Mouse (Mus musculus) CH12F3 (cell line): ENCODE data around the gene Mdk.

Experiments
- in situ Hi-C: fragments of 300-500 bp; cut with MboI; formaldehyde crosslinking; loops from 2 replicates; pipeline ENCODE4 v1.14.3; 2020; ENCODE audit warnings: low sequenced_read_pairs

Gene Mdk

DNA sequence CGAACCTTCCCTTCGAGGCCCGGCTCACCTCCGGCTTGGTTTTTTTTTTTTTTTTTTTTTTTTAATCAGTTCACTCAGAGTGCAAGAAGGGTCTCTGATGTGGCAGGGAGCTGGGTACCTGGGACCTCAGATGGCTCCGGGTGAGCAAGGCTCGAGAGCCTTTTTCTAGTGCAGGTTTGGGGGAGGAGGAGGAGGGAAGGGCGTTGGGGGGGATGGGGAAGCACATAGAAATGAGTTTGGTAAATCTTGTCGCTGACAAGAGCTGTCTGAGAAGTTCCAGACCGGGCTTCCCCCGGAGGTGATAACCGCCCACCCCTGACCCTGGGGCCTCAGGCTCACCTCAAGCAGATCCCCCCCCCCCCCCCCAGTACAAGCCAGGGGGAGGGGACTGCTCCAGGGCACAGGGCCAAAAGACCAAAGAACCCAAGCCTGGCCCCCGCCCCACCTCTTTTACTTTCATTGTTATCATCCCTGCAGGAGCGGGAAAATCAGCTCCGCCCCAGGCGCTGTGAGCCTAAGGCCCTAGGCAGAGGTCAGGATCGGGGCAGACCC, at the start of gene Mdk:
Gene Mdk (minus strand): TSS at position 138 of the 552 bp plus-strand sequence.
- in situ Hi-C loops, result no loop called here

DNA sequence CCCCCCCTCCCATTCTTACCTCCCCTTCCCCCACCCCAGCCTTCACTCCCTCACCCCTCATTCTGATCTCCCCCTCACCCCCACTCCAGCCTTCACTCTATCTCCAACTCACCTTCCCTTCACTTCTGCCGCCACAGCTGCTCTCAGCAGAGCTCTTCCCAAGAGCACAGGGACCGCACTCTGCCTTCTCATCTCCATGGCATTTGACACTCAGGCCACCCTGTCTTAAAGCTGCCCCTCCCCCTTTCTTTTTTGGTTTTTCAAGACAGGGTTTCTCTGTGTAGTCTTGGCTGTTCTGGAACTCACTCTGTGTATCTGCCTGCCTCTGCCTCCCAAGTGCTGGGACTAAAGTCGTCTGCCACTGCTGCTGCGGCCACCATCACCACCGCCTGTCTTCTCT, 48.7 kb upstream of the Mdk start:
- in situ Hi-C loops, result no loop called here

DNA sequence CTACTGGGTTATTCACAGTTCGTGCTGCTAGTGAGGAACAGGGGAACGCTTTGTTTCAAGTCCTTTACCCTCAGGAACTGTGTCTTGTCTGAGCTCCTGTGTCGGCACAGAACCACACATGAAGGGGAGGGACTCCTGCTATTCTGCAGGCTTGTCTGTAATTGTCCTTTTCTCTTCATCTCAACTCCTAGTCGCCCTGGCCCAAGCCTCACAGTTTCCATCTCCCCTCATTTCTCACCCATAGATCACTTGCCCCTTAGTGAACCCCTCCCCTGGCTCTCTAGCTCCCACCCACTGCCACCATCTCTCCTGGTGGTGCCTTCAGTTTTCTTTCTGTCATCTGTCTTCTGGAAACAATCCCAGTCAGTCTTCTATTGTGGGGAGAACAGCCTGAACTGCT, 48.1 kb upstream of the Mdk start:
- in situ Hi-C loops, result no loop called here

DNA sequence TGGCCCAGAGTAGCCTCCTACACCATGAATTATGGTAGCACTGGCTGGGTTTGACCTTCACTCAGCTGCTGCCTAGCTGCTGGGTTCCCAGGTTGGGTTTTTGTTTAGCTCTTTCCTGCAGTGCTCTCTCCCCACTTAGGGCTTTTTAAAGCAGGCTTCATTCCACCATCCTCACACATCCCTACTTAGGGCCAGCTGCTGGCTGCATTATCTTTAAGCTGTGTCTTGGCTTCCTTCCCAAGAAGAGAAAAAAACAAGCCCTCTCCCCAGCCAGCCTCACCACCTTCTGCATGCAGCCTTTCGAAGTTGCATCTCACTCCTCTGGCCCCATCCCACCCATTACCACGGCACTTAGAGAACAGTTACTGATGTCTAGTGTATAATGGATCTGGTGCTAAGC, 46.5 kb upstream of the Mdk start:
- in situ Hi-C loops, result no loop called here

DNA sequence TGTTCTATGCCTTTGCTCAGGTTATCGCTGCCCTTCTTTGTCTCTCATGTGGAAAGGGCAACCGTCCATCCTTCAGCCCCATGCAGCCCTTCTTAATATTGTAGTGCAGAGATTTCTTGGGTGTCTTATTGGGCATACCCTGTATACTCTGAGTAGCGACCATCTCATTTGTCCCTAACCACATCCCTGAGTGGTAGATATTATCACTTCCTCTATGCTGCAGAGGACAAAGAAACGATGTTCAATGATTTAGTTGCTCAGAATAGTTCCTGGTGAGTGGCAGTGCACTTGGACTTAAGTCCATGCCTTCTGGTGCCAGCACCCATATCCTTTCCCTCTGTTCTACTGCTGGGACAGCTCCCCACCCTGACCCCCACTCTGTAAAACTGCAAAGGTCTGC, 45.9 kb upstream of the Mdk start:
- in situ Hi-C loops, result no loop called here

DNA sequence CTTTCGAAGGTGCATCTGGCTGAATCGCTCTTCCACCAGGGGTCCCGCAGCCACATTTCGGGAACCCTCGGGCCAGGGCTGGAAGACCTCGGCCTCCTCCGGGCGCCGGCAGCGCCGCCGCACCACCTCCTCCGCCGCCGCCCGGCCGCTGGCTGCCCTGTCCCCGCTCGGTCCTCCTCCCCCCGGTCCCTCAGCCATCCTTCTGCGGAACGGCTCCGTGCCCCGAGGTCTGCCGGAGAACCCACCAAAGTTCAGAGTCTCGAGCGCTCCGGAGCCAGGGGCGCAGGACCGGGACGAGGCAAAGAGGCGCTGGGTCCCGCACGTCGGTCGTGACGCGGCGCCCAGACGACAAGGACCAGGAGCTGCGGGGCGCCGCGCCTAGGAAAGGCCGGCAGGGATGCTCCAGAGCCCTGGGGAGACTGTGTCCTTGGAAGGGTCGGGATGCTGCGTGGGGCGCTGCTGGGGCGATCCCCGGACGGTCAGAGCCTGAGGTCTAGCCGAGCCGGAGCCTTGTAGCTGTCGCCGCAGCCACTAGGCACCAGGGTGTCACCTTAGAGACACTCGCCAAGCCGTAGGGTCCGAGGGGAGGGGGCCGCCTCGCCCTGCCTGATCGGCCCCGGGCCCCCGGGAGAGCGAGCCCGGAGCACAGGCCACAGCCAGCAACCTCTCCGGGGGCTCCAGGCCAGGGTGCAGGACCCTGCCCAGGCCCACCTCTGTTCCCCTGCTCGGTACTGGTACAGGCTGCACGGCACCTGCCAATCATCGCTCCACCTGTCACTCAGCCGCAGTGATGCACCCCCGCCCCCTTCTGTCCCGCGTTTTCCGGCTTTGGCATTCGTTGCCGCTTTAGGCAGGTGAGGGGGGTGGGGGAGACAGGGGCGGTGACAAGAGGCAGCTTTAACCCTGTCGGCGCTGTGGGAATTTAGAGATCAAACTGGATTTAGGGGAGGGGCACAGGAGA, 43.8 kb upstream of the Mdk start, which contains the start of gene Dgkz:
Gene Dgkz (minus strand): TSS at position 284 of the 961 bp plus-strand sequence.
- in situ Hi-C loops, result no loop called here

DNA sequence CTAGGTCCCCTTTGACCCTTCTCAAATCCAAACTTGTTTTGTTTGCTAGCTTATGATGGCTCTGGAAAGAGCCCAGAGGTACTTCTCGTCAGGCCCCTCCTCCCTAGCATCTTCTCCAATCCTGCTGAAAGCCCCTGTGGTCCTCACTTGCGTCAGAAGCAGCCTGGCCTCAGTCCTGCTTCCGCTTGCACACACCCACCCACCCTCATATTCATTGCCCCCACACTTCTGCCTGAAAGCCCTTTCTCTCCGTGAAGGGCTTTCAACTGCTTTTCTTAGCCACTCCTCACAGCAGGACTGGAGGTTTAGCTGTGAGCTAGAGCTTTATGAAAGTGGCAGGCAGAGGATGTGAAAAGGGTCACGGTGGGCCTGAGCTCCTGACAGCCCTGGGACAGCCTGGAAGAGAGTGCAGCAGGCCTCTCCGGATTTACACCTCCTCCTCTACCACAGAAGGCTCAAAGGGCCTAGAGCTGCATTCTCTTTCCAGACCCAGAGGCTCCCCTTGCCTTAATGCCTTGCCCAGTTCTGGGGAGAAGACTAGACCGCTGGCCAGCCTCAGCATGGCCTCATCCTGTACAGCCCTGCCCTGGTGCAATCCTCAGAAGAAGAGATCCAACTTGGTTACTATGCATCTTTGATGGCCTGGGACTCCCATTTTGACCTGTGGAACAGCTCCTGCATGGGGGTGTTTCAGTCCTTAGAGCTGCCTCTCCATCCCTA, 41.5 kb upstream of the Mdk start:
- in situ Hi-C loops, result no loop called here

DNA sequence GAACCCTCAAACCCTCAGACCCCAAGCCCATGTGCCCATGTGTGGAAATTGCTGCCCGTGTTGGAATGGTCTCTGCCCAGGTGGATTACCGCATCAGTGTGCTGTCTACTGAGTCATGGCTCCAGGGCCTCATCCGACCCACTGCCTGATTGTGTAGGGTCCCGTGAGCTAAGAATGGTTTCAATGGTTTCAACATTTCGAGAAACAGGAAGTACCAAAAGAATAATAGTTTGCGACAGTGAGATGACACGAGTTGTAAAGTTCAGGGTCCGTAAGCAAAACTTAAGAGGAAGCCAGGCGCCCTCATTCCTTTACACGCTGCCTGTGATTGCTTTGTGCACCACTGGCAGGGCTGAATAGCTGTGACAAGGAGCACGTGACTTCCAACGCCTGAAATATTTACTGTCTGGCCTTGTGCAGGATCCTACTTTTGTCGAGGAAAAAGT, 40.0 kb upstream of the Mdk start:
- in situ Hi-C loops, result no loop called here

DNA sequence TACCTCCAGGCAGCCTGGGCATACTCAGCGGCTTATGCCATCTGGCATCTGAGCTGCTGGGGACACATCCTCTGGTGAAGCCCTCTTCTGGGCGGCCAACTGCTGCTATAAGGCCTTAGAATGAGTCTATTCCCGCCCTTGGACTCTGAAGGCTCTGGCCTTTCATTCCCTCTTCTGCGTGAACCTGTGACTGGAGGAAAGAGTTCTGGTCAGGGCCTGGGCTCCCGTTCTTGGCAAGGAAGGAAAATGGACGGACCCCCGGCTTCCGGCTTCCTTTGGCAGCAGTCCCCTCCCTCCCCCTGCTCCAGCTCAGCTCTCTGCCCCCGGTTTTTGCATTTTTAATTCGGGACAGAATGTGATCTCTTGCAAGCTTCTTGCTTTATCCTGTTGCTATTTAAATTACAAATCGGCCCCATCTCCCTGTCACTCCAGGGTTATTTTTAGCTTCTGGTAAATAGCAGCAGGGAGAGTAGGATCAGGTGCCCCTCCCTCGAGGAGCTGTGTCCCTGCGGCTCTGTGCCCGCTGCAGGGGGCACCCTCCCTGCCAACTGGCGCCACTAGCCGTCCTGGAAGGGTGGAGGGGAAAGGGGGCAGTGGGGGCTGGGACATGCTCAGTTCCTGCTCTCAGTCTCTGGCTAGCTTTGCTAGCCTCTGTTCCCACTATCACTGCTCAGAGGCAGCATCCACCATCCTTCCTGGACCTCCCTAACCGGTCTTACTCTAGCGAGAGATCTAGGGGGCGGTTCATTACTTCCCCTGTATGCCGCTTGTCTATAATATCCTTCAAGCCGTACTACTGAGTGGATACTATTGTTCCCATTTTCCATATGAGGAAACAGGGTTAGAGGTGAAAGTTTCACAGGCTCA, 39.4 kb upstream of the Mdk start:
- in situ Hi-C loops, result no loop called here

DNA sequence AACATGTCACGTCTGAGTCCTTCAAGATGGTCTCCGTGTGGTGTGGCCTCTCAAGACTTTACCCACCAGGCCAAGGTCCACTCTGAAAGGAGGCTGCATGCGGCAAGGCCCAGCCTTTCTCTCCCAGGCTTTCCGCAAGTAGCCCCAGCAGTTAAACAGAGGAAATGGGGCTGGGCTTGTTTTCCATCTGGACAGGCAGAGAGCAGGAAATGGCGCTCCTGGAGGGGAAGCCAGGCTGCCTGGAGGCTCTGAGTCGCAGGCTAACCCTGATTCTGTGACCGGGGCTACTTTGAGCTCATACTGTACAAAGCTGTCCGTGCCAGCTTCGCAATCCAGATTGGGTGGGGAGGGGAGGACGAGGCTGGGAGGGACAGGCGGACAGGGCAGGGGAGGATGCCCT, 35.9 kb upstream of the Mdk start:
- in situ Hi-C loops, result no loop called here

DNA sequence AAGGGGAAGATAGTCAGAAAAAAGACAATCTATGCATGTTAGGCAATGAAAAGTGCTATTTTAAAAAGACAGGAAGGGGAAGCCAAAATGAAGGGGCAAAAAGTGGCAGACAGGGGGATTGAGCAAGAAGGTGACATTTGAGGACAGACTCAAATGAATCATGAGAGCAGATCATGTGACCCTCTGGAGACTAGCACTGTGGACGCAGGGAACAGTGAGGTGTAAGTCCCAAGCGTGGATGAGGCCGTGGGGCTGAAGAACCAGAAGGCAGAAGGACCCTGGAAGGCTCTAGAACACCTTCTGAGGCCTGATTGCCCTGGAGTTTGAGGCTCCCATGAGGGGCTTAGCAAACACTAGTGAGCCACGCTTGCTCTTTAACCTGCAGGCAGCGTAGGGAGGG, 34.3 kb upstream of the Mdk start:
- in situ Hi-C loops, result no loop called here

DNA sequence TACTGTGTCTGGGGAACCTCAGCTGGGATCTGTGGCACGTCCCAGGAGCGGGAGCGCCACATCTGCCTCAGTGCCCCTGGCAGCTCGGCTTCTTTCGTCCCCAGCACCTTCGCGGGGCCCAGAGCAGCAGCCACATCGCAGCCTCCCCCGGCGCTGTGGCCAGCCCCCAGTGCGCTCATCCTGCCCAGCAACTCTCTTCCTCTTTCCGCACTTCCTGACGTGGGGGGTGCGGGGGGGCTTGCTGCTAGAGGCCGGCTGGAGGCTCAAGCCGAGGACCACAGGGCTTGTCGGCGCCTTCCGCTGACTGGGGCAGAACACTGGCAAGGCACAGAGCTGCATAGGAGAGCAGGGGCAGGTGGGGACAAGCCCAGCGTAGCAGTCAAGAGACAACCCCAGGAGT, 33.3 kb upstream of the Mdk start:
- in situ Hi-C loops, result no loop called here

DNA sequence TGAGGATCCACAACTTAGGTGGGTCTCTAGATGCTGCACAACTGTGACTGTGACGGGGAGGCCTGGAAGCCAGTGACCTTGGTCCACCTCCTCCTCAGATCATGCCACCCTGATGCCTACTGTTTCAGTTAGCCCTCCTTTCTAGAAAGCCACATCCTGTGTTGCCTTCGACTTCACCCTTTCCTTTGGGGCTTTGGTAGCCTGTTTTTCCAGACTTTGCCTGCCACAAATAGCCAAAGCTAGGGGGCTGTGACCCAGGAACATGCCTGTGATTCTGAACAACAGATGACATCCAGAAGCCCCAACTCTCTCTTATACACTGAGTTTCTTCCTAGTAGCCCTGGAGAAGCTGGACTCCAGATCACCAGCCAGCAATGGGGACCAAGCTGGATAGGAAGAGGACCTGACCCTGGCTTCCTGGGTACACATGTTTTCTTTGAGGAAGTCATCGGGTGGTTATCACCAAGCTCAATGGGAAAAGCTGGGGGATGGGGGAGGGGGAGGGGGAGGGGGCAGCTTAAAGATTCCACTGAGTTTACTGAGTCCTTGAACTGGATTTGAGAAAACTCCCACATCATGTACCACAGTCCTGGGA, 32.6 kb upstream of the Mdk start:
- in situ Hi-C loops, result no loop called here

DNA sequence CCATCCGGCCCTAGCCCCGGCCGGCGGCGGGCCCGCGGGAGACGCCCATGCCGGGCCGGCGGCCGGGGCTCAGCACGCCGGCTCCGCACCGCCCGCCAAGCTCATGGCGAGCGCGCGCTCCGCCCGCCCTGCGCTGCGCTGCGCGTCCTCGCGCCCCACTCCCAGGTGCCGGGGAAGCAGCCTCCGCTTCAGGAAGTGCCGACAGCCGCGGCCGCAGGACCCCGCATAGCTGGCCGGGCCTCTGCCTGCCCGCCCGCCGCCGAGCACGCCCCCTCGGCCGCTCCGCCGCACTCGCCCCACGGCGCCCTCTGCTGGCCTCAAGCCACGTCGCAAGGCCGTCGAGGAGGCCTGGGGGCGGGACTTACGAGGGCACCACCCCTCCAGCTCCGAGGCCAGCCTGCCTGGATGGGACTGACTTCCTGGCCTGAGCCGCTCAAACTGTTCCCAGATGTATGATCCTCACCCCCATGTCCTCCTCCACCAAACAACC, 31.4 kb upstream of the Mdk start:
- in situ Hi-C loops, result no loop called here

DNA sequence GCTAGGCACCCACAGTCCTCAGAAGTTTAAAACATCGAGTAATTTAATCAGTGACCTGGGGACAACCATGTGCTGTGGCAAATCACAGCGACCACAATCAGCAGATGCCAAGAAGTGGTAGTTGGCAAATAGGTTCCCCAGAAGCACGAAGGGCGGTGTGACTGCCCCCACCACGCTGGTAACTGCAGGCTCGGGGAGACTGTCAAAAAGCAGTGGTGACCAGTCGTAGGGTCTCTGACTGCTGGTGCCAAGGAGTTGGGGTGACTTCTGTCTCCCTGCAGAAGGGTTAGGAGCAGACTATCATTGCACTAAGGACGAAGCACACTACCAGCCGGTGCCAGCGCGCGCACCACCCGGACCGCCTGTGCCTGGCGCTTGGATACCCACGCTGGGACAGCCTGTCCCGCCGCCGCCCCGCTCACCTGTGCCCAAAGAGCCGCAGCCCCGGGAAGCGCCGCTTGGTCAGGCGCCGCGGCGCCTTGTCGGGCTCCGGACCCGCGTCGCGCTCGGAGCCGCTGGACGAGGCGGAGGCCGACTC, 30.8 kb upstream of the Mdk start:
- in situ Hi-C loops, result no loop called here

DNA sequence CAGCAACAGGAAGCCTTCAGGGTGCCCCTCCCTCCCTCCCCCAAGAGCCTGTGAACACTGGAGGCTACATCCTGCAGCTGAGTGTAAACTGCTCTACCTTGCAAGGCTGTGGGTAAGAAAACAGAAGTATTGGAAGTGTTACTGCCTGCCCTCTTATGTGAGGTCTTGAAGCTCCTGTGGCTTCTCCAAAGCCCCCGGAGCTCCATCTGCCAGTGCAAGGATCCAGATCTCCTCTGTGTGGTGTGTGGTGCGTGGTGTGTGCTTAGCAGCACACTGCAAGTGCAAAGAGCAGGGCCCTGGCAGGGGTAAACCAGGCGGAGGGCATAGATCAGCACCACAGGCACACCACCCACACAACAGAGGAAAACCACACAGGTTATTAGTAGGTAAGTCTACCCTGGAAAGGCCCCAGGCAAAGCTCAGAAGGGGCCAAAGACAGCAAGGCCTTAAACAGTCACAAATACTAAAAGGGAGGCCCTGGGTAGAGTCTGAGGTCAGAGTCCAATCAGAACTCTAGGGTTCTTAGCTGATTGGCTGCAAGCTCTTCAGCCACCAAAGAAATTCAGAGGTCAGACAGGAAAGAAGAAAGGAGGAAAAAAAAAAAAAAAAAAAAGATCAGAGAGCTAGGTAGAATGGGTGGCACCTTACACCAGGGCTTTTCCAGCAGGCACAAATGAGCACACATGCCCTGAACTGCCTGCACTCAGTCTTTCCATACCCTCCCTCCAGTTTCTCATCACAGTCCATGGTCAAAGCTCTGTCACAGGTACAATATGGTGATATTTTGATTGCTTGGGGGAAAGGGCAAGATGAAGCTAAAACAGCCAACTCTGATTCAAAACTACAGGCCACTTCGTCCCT, 30.0 kb upstream of the Mdk start:
- in situ Hi-C loops, result no loop called here

DNA sequence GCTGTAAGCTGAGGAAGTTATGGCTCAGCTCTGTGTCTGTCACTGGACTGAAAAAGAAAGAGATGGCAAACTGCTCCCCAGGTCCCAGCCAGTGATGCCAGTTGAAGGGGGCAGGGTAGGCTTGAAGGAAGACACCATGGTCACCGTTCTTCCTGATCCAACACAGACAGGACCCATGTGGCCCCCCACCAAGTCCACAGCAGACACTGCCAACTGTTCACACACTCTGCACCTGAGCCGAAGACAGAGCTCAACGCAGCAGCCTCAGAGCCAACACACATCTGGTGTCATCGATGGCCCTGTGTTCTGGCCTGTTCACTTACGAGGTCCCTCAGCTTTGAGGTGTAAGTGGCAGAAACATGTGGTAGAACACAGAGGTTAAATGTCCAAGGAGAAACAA, 28.4 kb upstream of the Mdk start:
- in situ Hi-C loops, result no loop called here

DNA sequence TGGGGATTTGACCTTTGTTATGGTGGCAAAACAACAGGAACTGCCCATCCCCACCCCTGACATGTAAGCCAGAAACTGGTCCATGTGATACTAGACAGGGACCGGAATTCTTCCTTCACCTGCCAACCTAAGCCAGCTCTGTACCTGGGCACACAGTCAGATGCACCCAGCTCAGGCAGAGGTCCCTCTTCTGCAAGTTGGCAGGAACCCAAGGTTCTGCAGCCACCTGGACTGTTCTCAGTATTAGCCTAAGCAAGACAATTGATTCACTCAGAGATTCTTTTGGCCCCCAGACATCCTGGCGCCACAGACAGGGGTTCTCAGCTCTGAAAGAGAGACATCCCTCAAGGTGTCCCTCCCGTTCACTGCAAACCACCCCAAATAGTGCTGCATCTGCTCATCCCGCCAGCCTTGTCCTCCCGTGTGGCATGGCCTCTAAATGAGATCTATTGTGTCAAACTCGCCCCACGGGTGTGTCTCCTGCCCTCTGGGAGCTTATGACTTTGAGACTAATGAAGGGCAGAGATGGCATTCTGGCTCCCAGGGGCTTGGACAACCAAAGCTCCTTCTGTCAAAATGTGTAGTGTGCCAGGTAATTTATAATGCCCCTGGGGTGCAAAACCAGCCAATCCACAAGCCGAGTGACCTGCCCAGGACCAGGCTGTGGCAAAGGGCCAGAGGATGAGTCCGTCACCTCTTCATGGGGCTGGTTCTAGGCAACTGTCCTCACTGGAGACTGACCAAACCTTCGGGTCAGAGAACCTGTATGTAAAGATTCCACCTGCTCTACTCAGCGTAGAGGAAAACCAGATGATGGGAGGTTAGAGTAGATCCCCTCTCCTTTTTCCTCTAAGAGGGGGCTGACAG, 27.7 kb upstream of the Mdk start:
- in situ Hi-C loops, result no loop called here
